ENCODE assay signal across 29 mouse cellular contexts in genomic region chr5:55147354-55147753, GRCm38 (mm10).
DNase-seq lines count a peak whose midpoint lies in the region; ATAC-seq and TF ChIP-seq lines count a peak whose summit lies in the region.
"Had no signal": no experiment of that assay in that cellular context is flagged by ENCODE, and none has a peak within 500 bp of the region (broad histone marks: within the 10 kb centered on the region; RNA-seq: fewer than 3 reads in every experiment).

No protein-coding gene starts in this region.

- TF ChIP-seq RAD21 in CH12.LX (IDR thresholded peaks at IDR 0.05; ENCODE audit: low read depth, low read length): peak; percentile 62

- H3K9ac ChIP-seq in heart, postnatal 0 days (replicated peaks; ENCODE audit: low read depth, low read length): no peak overlapping the region
- no peak overlapping the region for H3K9ac ChIP-seq in CH12.LX (ENCODE audit: insufficient read depth, low read depth)
- H3K9ac ChIP-seq: embryonic facial prominence, embryonic 13.5 days; forebrain, embryonic 12.5 days; forebrain, embryonic 15.5 days; hindbrain, embryonic 13.5 days; intestine, embryonic 15.5 days had no signal

- no peaks in the 10 kb centered on the region for H3K79me2 ChIP-seq in CH12.LX (replicated peaks; ENCODE audit: control insufficient read depth, extremely low read depth, insufficient read depth, poor library complexity, severe bottlenecking)

- H3K4me1 ChIP-seq in heart, postnatal 0 days (ENCODE audit: control insufficient read depth, insufficient read depth): no peaks in the 10 kb centered on the region
- H3K4me1 ChIP-seq in CH12.LX (ENCODE audit: control insufficient read depth in 1 of 2, insufficient read depth in 2 of 2): 0 out of 4 replicates have a peak, but pooled peaks cover 0 to 3% of the 10 kb centered on the region in 2 experiments
- H3K4me1 ChIP-seq: embryonic facial prominence, embryonic 10.5 days; embryonic facial prominence, embryonic 13.5 days; forebrain, embryonic 12.5 days; forebrain, embryonic 15.5 days; heart, embryonic 10.5 days; hindbrain, embryonic 13.5 days; intestine, embryonic 15.5 days had no signal

- TF ChIP-seq EP300 in heart, postnatal 0 days (IDR thresholded peaks at IDR 0.05; ENCODE audit: low read depth): no peak
- no peak for TF ChIP-seq EP300 in CH12.LX (IDR thresholded peaks at IDR 0.05; ENCODE audit: low read length)

- TF ChIP-seq CTCF in heart, postnatal 0 days (IDR thresholded peaks at IDR 0.05; ENCODE audit: low read depth): peak; percentile 23; the same call in 1 of the 2 replicates
- TF ChIP-seq CTCF in layer of hippocampus, adult 2 months (conservative IDR thresholded peaks at IDR 0.05): 0 out of 2 replicates have a peak, but pooled peaks have one; percentile 11
- peak in 1 of 2 experiments; percentile 51; a peak in 2 of 4 replicates for TF ChIP-seq CTCF in CH12.LX (conservative IDR thresholded peaks at IDR 0.05 in 1 of 2, IDR thresholded peaks at IDR 0.05 in 1 of 2; ENCODE audit: low read depth in 2 of 2, low read length in 2 of 2)

- H3K36me3 ChIP-seq in heart, postnatal 0 days (replicated peaks; ENCODE audit: control insufficient read depth, insufficient read depth, low read length): no peaks in the 10 kb centered on the region
- H3K36me3 ChIP-seq in CH12.LX (replicated peaks in 1 of 2; ENCODE audit: control insufficient read depth in 1 of 2, insufficient read depth in 1 of 2, low read length in 1 of 2): no peaks in the 10 kb centered on the region
- H3K36me3 ChIP-seq: embryonic facial prominence, embryonic 10.5 days; embryonic facial prominence, embryonic 13.5 days; forebrain, embryonic 12.5 days; forebrain, embryonic 15.5 days; heart, embryonic 10.5 days; hindbrain, embryonic 13.5 days; intestine, embryonic 15.5 days had no signal

- no peak for DNase-seq in heart, postnatal 0 days (ENCODE audit: low spot score)
- DNase-seq in heart, adult 11 months: no peak
- no peak for DNase-seq in layer of hippocampus, adult 2 months (ENCODE audit: low spot score in 2 of 2)
- DNase-seq in layer of hippocampus, postnatal 10 days (ENCODE audit: low spot score in 2 of 2): no peak
- DNase-seq in CH12.LX (ENCODE audit: extremely low read depth): no peak
- DNase-seq in thymus, postnatal 0 days (ENCODE audit: low spot score): no peak
- DNase-seq in yolk sac, embryonic 10.5 days (ENCODE audit: low spot score): no peak
- DNase-seq: adrenal gland, adult 8-10 months; adrenal gland, postnatal 25 days; B cell, adult 2 months; cerebellum, adult 11-12 months; cerebellum, adult 8-10 months; cerebellum, postnatal 10 days; cerebellum, postnatal 36 days; embryo, embryonic 11 days; gastrocnemius, postnatal 10 days; heart, adult 18-20 months; heart, postnatal 10 days; kidney, adult 2 months had no signal

- H3K4me3 ChIP-seq in heart, postnatal 0 days (ENCODE audit: low read depth, low read length): no peak overlapping the region
- H3K4me3 ChIP-seq in layer of hippocampus, adult 2 months: no peak overlapping the region
- no peak overlapping the region for H3K4me3 ChIP-seq in CH12.LX (replicated peaks in 1 of 3; ENCODE audit: low read depth in 2 of 3, low read length in 2 of 3, poor library complexity in 1 of 3)
- H3K4me3 ChIP-seq: embryonic facial prominence, embryonic 10.5 days; embryonic facial prominence, embryonic 13.5 days; erythroblast, embryonic 14.5 days; forebrain, embryonic 12.5 days; forebrain, embryonic 15.5 days; heart, embryonic 10.5 days; hindbrain, embryonic 13.5 days; intestine, embryonic 15.5 days had no signal

- no peak overlapping the region for H3K27ac ChIP-seq in heart, postnatal 0 days (ENCODE audit: low read depth)
- no peak overlapping the region for H3K27ac ChIP-seq in layer of hippocampus, adult 2 months
- no peak overlapping the region for H3K27ac ChIP-seq in CH12.LX (ENCODE audit: insufficient read depth, low read depth)
- H3K27ac ChIP-seq: embryonic facial prominence, embryonic 10.5 days; embryonic facial prominence, embryonic 13.5 days; forebrain, embryonic 12.5 days; forebrain, embryonic 15.5 days; heart, embryonic 10.5 days; hindbrain, embryonic 13.5 days; intestine, embryonic 15.5 days had no signal

- no peak for ATAC-seq in heart, postnatal 0 days (ENCODE audit: insufficient read depth, low read depth)
- ATAC-seq: activated CD4-positive, CD25-positive, alpha-beta regulatory T cell, adult 4 months; forebrain, embryonic 15.5 days; hindbrain, embryonic 16.5 days; intestine, embryonic 15.5 days had no signal

- in situ Hi-C loops in CH12.LX (cut with MboI; ENCODE audit: low pct_ligation_motif_present, low pct_unique_long_range_greater_than_20kb, low sequenced_read_pairs): loop anchor here (25.0 kb wide), 1 partner anchor 335 kb away; no protein-coding TSS in a partner anchor

- H3K4me2 ChIP-seq in heart, postnatal 0 days (ENCODE audit: low read depth, low read length): no peak overlapping the region
- no peak overlapping the region for H3K4me2 ChIP-seq in CH12.LX (ENCODE audit: insufficient read depth, low read depth, poor library complexity, severe bottlenecking)
- H3K4me2 ChIP-seq: embryonic facial prominence, embryonic 13.5 days; forebrain, embryonic 12.5 days; forebrain, embryonic 15.5 days; hindbrain, embryonic 13.5 days; intestine, embryonic 15.5 days had no signal

- dilution Hi-C loops in CH12.LX (cut with MboI; ENCODE audit: extremely low pct_ligation_motif_present, extremely low pct_unique_long_range_greater_than_20kb, low sequenced_read_pairs): no loop called here

- no peaks in the 10 kb centered on the region for H3K27me3 ChIP-seq in heart, postnatal 0 days (ENCODE audit: control insufficient read depth, insufficient read depth, low read length)
- H3K27me3 ChIP-seq in CH12.LX (replicated peaks): no peaks in the 10 kb centered on the region
- H3K27me3 ChIP-seq: embryonic facial prominence, embryonic 13.5 days; forebrain, embryonic 12.5 days; forebrain, embryonic 15.5 days; hindbrain, embryonic 13.5 days; intestine, embryonic 15.5 days had no signal

- no peak for TF ChIP-seq POLR2A in CH12.LX (IDR thresholded peaks at IDR 0.05; ENCODE audit: low read depth, low read length)

- no peaks in the 10 kb centered on the region for H3K9me3 ChIP-seq in heart, postnatal 0 days (replicated peaks; ENCODE audit: control insufficient read depth, low read length)
- H3K9me3 ChIP-seq in CH12.LX (replicated peaks; ENCODE audit: low read length): no peaks in the 10 kb centered on the region
- H3K9me3 ChIP-seq: embryonic facial prominence, embryonic 10.5 days; embryonic facial prominence, embryonic 13.5 days; forebrain, embryonic 12.5 days; forebrain, embryonic 15.5 days; heart, embryonic 10.5 days; hindbrain, embryonic 13.5 days; intestine, embryonic 15.5 days had no signal

TF ChIP-seq in CH12.LX, 34 proteins besides CTCF, POLR2A, EP300 and RAD21:
- TF ChIP-seq NELFE (IDR thresholded peaks at IDR 0.05; ENCODE audit: low read depth, low read length): no peak
- no peak for TF ChIP-seq TCF12 (IDR thresholded peaks at IDR 0.05; ENCODE audit: low read depth, low read length)
- TF ChIP-seq SMC3 (IDR thresholded peaks at IDR 0.05; ENCODE audit: low read depth, low read length): peak; percentile 32
TF ChIP-seq in CH12.LX: peak in this region for 1.
